Mouse (Mus musculus): ENCODE measurements around the gene Zmym3. TPM values are rescaled to one million over a fixed set of nuclear protein-coding genes. Genes with fewer than 3 reads are reported as not detected.
"Not testable (repeated sequence)": the region's sequence is repeated elsewhere in the genome, so short reads cannot be mapped to it uniquely, and the experiment has no call there.

Zmym3 gene
- polyA plus RNA-seq, 1 experiment from 2014 or later = 17.0 TPM

- ATAC-seq (ENCODE audit: low FRiP score) = no peak
- DNase-seq (ENCODE audit: low spot score, missing footprints) = no peak
- Histone ChIP-seq H3K4me1 (ENCODE audit: control insufficient read depth, insufficient read depth, low read length) (no peaks in the 10 kb centered on the region), H3K9me3 (ENCODE audit: control insufficient read depth, low read length) (no peaks in the 10 kb centered on the region), H3K4me2 (no peak overlapping the region), H3K4me3 (ENCODE audit: low read depth, low read length) (no peak overlapping the region), H3K27me3 (ENCODE audit: control insufficient read depth, insufficient read depth, low read length) (peaks cover 28% of the 10 kb centered on the region), H3K9ac (ENCODE audit: low read length) (no peak overlapping the region), H3K36me3 (ENCODE audit: control insufficient read depth, insufficient read depth, low read length) (no peaks in the 10 kb centered on the region), H3K27ac (ENCODE audit: low read depth, low read length) (no peak overlapping the region)
- WGBS = 81% methylated on average over 1 of the region's 1 CpGs
Measured at GRCm38 (mm10) chrX:101379744-101380143, 40.9 kb downstream of the Zmym3 start.

DNA sequence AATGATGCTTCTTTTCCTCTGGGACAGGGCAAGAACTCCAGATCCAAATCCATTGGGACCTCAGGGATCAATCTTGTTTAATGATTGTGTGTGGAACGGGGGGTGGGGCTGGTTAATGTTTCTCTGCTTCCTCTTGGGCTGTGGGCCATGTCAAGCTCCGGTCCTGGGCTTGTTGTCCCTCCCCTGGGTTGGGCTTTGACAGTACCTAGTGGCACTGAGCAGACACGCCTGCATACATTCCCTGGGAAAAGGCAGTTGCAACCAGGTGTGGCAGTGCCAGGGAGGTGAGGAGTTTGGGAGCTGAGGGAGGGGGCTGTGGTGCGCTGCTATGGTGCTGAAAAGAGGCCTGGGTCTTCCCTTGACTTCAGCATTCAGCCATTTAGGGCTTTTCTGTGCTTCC, 43.6 kb downstream of the Zmym3 start:
- ATAC-seq (ENCODE audit: low FRiP score) (no peak), DNase-seq (ENCODE audit: low spot score, missing footprints) (no peak)
- Histone ChIP-seq H3K27ac (ENCODE audit: low read depth, low read length) (no peak overlapping the region), H3K4me3 (ENCODE audit: low read depth, low read length) (no peak overlapping the region), H3K9me3 (ENCODE audit: control insufficient read depth, low read length) (no peaks in the 10 kb centered on the region), H3K27me3 (ENCODE audit: control insufficient read depth, insufficient read depth, low read length) (peaks cover 4% of the 10 kb centered on the region), H3K9ac (ENCODE audit: low read length) (no peak overlapping the region), H3K36me3 (ENCODE audit: control insufficient read depth, insufficient read depth, low read length) (no peaks in the 10 kb centered on the region), H3K4me1 (ENCODE audit: control insufficient read depth, insufficient read depth, low read length) (no peaks in the 10 kb centered on the region), H3K4me2 (no peak overlapping the region)
- WGBS = 64% methylated on average over 4 of the region's 4 CpGs

- peaks cover 4% of the 10 kb centered on the region for H3K27me3 ChIP-seq (ENCODE audit: control insufficient read depth, insufficient read depth, low read length)
Measured at GRCm38 (mm10) chrX:101376190-101376968, 44.3 kb downstream of the Zmym3 start, which contains the start of gene Gjb1. Gene Gjb1, plus strand, starts transcription at chrX:101376378.

DNA sequence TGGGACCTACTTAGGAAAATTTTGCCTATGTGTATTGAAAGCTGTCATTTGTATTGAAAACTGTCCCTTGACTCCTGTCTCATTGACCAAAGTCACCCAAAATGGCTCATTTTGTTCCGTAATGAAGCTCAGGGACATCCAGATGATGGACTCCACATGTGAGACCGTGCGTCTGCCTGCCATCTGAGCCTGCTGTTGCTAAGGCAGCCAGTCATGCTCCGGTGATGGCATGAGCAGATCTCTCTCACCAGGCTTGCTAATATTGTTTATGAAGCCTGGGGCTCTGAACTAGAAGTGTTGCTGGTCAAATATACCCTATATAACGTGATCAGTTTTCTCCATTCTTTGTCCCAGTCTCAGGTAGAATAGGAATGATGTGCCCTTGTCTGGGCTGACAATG, 47.7 kb downstream of the Zmym3 start:
- ATAC-seq (ENCODE audit: low FRiP score) (no peak), DNase-seq (ENCODE audit: low spot score, missing footprints) (no peak)
- Histone ChIP-seq H3K36me3 (ENCODE audit: control insufficient read depth, insufficient read depth, low read length) (no peaks in the 10 kb centered on the region), H3K27me3 (ENCODE audit: control insufficient read depth, insufficient read depth, low read length) (no peaks in the 10 kb centered on the region; the same call in none of the 2 replicates), H3K27ac (ENCODE audit: low read depth, low read length) (no peak overlapping the region), H3K9me3 (ENCODE audit: control insufficient read depth, low read length) (no peaks in the 10 kb centered on the region), H3K9ac (ENCODE audit: low read length) (no peak overlapping the region), H3K4me2 (no peak overlapping the region), H3K4me3 (ENCODE audit: low read depth, low read length) (no peak overlapping the region), H3K4me1 (ENCODE audit: control insufficient read depth, insufficient read depth, low read length) (no peaks in the 10 kb centered on the region)
- WGBS = 71% methylated on average over 5 of the region's 5 CpGs

More at GRCm38 (mm10) chrX:101376190-101376968, 44.3 kb downstream of the Zmym3 start, which contains the start of gene Gjb1:
- no peak for ATAC-seq (ENCODE audit: low FRiP score)
- H3K36me3 ChIP-seq (ENCODE audit: control insufficient read depth, insufficient read depth, low read length) = no peaks in the 10 kb centered on the region
- H3K4me2 ChIP-seq = no peak within 1 kb of the TSS
- DNase-seq (ENCODE audit: low spot score, missing footprints) = no peak
- no peak within 1 kb of the TSS for H3K9ac ChIP-seq (ENCODE audit: low read length)
- H3K9me3 ChIP-seq (ENCODE audit: control insufficient read depth, low read length) = no peaks in the 10 kb centered on the region
- WGBS = 84% methylated on average over 7 of the region's 7 CpGs
- H3K27ac ChIP-seq (ENCODE audit: low read depth, low read length) = no peak within 1 kb of the TSS
- no peaks in the 10 kb centered on the region for H3K4me1 ChIP-seq (ENCODE audit: control insufficient read depth, insufficient read depth, low read length)
- H3K4me3 ChIP-seq (ENCODE audit: low read depth, low read length) = no peak within 1 kb of the TSS

- H3K9me3 ChIP-seq (ENCODE audit: control insufficient read depth, low read length) = no peaks in the 10 kb centered on the region
- H3K36me3 ChIP-seq (ENCODE audit: control insufficient read depth, insufficient read depth, low read length) = no peaks in the 10 kb centered on the region
- ATAC-seq (ENCODE audit: low FRiP score) = no peak
- no peak overlapping the region for H3K4me2 ChIP-seq
- H3K9ac ChIP-seq (ENCODE audit: low read length) = no peak overlapping the region
- no peak for DNase-seq (ENCODE audit: low spot score, missing footprints)
- H3K27me3 ChIP-seq (ENCODE audit: control insufficient read depth, insufficient read depth, low read length) = no peaks in the 10 kb centered on the region; the same call in 1 of the 2 replicates
- no peak overlapping the region for H3K4me3 ChIP-seq (ENCODE audit: low read depth, low read length)
- no peak overlapping the region for H3K27ac ChIP-seq (ENCODE audit: low read depth, low read length)
- no peaks in the 10 kb centered on the region for H3K4me1 ChIP-seq (ENCODE audit: control insufficient read depth, insufficient read depth, low read length)
- 66% methylated on average over 3 of the region's 3 CpGs for WGBS
Measured at GRCm38 (mm10) chrX:101370573-101370972, 50.1 kb downstream of the Zmym3 start.

- Histone ChIP-seq H3K4me1 (ENCODE audit: control insufficient read depth, insufficient read depth, low read length) (no peaks in the 10 kb centered on the region), H3K9me3 (ENCODE audit: control insufficient read depth, low read length) (no peaks in the 10 kb centered on the region), H3K9ac (ENCODE audit: low read length) (no peak overlapping the region), H3K4me2 (no peak overlapping the region), H3K27me3 (ENCODE audit: control insufficient read depth, insufficient read depth, low read length) (no peaks in the 10 kb centered on the region; the same call in 1 of the 2 replicates), H3K4me3 (ENCODE audit: low read depth, low read length) (no peak overlapping the region), H3K27ac (ENCODE audit: low read depth, low read length) (no peak overlapping the region), H3K36me3 (ENCODE audit: control insufficient read depth, insufficient read depth, low read length) (no peaks in the 10 kb centered on the region)
- ATAC-seq (ENCODE audit: low FRiP score) (no peak), DNase-seq (ENCODE audit: low spot score, missing footprints) (no peak)
- WGBS = 80% methylated on average over 7 of the region's 7 CpGs
Measured at GRCm38 (mm10) chrX:101369001-101369400, 51.6 kb downstream of the Zmym3 start.

DNA sequence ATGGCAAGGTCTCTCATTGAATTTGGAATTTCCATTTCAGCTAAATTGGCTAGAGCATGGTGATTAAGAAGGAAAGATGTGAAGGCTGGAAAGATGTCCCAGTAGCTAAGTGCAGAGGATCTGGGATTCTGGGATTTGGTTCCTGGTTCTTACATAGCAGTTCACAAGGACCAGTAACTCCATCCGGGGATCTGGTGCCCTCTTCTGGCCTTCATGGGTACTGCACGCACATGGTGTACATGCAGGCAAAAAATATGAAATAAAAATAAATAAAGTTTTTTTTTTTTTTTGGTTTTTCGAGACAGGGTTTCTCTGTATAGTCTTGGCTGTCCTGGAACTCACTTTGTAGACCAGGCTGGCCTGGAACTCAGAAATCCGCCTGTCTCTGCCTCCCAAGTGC, 61.7 kb downstream of the Zmym3 start:
- H3K4me3 ChIP-seq (ENCODE audit: low read depth, low read length); ATAC-seq (ENCODE audit: low FRiP score); H3K27me3 ChIP-seq (ENCODE audit: control insufficient read depth, insufficient read depth, low read length); H3K36me3 ChIP-seq (ENCODE audit: control insufficient read depth, insufficient read depth, low read length); H3K9me3 ChIP-seq (ENCODE audit: control insufficient read depth, low read length); H3K4me2 ChIP-seq; H3K9ac ChIP-seq (ENCODE audit: low read length); DNase-seq (ENCODE audit: low spot score, missing footprints); H3K27ac ChIP-seq (ENCODE audit: low read depth, low read length); H3K4me1 ChIP-seq (ENCODE audit: control insufficient read depth, insufficient read depth, low read length): not testable (repeated sequence)
- WGBS = 61% methylated on average over 3 of the region's 4 CpGs

Other genes with a start within 250 kb of the Zmym3 start
- 61.5 and 66.6 TPM in 2 replicates for gene Snx12, start 198.3 kb downstream of the Zmym3 start, polyA plus RNA-seq (2014; fragmentation: Nextera tagmentation; extraction: Ambion mirVana)
- gene Foxo4, start 166.3 kb downstream of the Zmym3 start, polyA plus RNA-seq (2014; fragmentation: Nextera tagmentation; extraction: Ambion mirVana) = 1.3 and 1.7 TPM in 2 replicates
- gene Gm614, start 156.9 kb downstream of the Zmym3 start, polyA plus RNA-seq (2014; fragmentation: Nextera tagmentation; extraction: Ambion mirVana) = not detected in 2 replicates
- 4.1 and 4.3 TPM in 2 replicates for gene Il2rg, start 152.6 kb downstream of the Zmym3 start, polyA plus RNA-seq (2014; fragmentation: Nextera tagmentation; extraction: Ambion mirVana)
- gene Gm20489, start 151.8 kb downstream of the Zmym3 start, polyA plus RNA-seq (2014; fragmentation: Nextera tagmentation; extraction: Ambion mirVana) = not detected in 2 replicates
- 37.9 and 39.5 TPM in 2 replicates for gene Med12, start 146.8 kb downstream of the Zmym3 start, polyA plus RNA-seq (2014; fragmentation: Nextera tagmentation; extraction: Ambion mirVana)
- gene Nlgn3, start 121.7 kb downstream of the Zmym3 start, polyA plus RNA-seq (2014; fragmentation: Nextera tagmentation; extraction: Ambion mirVana) = 21.7 and 24.2 TPM in 2 replicates
- not detected in 2 replicates for gene Gjb1, start 44.5 kb downstream of the Zmym3 start, polyA plus RNA-seq (2014; fragmentation: Nextera tagmentation; extraction: Ambion mirVana)
- 700 and 727 TPM in 2 replicates for gene Nono, start 8.5 kb upstream of the Zmym3 start, polyA plus RNA-seq (2014; fragmentation: Nextera tagmentation; extraction: Ambion mirVana)
- 1.1 and 1.9 TPM in 2 replicates for gene Itgb1bp2, start 28.2 kb upstream of the Zmym3 start, polyA plus RNA-seq (2014; fragmentation: Nextera tagmentation; extraction: Ambion mirVana)
- gene Taf1, start 111.9 kb upstream of the Zmym3 start, polyA plus RNA-seq (2014; fragmentation: Nextera tagmentation; extraction: Ambion mirVana) = 20.5 and 25.7 TPM in 2 replicates
- 237 and 262 TPM in 2 replicates for gene Ogt, start 219.2 kb upstream of the Zmym3 start, polyA plus RNA-seq (2014; fragmentation: Nextera tagmentation; extraction: Ambion mirVana)